Mouse (Mus musculus): ENCODE data around the gene Tmem141.

The Tmem141 gene

GRCm38 (mm10) chr2:25621229-25622200 lies at the start of gene Tmem141:
Gene Tmem141, minus strand, starts transcription at chr2:25622005.
- peak; percentile 56 for DNase-seq (ENCODE audit: low spot score)

GRCm38 (mm10) chr2:25666516-25666915 lies 44.7 kb upstream of the Tmem141 start:
- no peak for DNase-seq (ENCODE audit: low spot score)

GRCm38 (mm10) chr2:25664125-25664524 lies 42.3 kb upstream of the Tmem141 start:
- DNase-seq (ENCODE audit: low spot score): no peak

- peak; percentile 12 for DNase-seq (ENCODE audit: low spot score)
Measured at GRCm38 (mm10) chr2:25663511-25663910, 41.7 kb upstream of the Tmem141 start.

- DNase-seq (ENCODE audit: low spot score): no peak
Measured at GRCm38 (mm10) chr2:25661245-25661970, 39.6 kb upstream of the Tmem141 start.

GRCm38 (mm10) chr2:25660279-25660678 lies 38.5 kb upstream of the Tmem141 start:
- DNase-seq (ENCODE audit: low spot score): no peak

GRCm38 (mm10) chr2:25657652-25658051 lies 35.8 kb upstream of the Tmem141 start, which contains the start of gene Lcn5:
Gene Lcn5, plus strand, starts transcription at chr2:25657952.
- no peak for DNase-seq (ENCODE audit: low spot score)

GRCm38 (mm10) chr2:25657246-25657645 lies 35.4 kb upstream of the Tmem141 start:
- no peak for DNase-seq (ENCODE audit: low spot score)

GRCm38 (mm10) chr2:25656691-25657090 lies 34.9 kb upstream of the Tmem141 start:
- DNase-seq (ENCODE audit: low spot score): no peak

- DNase-seq (ENCODE audit: low spot score): no peak
Measured at GRCm38 (mm10) chr2:25654502-25654901, 32.7 kb upstream of the Tmem141 start.

- no peak for DNase-seq (ENCODE audit: low spot score)
Measured at GRCm38 (mm10) chr2:25652902-25653301, 31.1 kb upstream of the Tmem141 start, which contains the start of gene Lcn8. Gene Lcn8, plus strand, starts transcription at chr2:25653120.

GRCm38 (mm10) chr2:25639890-25640289 lies 18.1 kb upstream of the Tmem141 start:
- peak; percentile 29 for DNase-seq (ENCODE audit: low spot score)

- DNase-seq (ENCODE audit: low spot score): no peak
Measured at GRCm38 (mm10) chr2:25634046-25634445, 12.2 kb upstream of the Tmem141 start.

GRCm38 (mm10) chr2:25633616-25634015 lies 11.8 kb upstream of the Tmem141 start:
- DNase-seq (ENCODE audit: low spot score): no peak

- DNase-seq (ENCODE audit: low spot score): no peak
Measured at GRCm38 (mm10) chr2:25628738-25629137, 6.9 kb upstream of the Tmem141 start.

- no peak for DNase-seq (ENCODE audit: low spot score)
Measured at GRCm38 (mm10) chr2:25627811-25628210, 6.0 kb upstream of the Tmem141 start, which contains the start of gene Fcna. Gene Fcna, minus strand, starts transcription at chr2:25628030.

GRCm38 (mm10) chr2:25625986-25626385 lies 4.2 kb upstream of the Tmem141 start:
- DNase-seq (ENCODE audit: low spot score): no peak

GRCm38 (mm10) chr2:25620852-25621228 lies 965 bp downstream of the Tmem141 start:
- no peak for DNase-seq (ENCODE audit: low spot score)

GRCm38 (mm10) chr2:25620386-25620785 lies 1.4 kb downstream of the Tmem141 start:
- DNase-seq (ENCODE audit: low spot score): no peak

GRCm38 (mm10) chr2:25617578-25617977 lies 4.2 kb downstream of the Tmem141 start, which contains the start of gene Ccdc183:
Gene Ccdc183, minus strand, starts transcription at chr2:25617678.
- DNase-seq (ENCODE audit: low spot score): no peak

- DNase-seq (ENCODE audit: low spot score): no peak
Measured at GRCm38 (mm10) chr2:25616398-25616797, 5.4 kb downstream of the Tmem141 start.

- no peak for DNase-seq (ENCODE audit: low spot score)
Measured at GRCm38 (mm10) chr2:25608671-25609070, 13.1 kb downstream of the Tmem141 start.
